Mouse (Mus musculus) brain, adult 10 weeks (tissue): Measurements from ENCODE around the gene Anks1. TPM values are rescaled to one million over a fixed set of nuclear protein-coding genes. Genes with fewer than 3 reads are reported as not detected.

Experiments used
- polyA plus RNA-seq: library from polyadenylated mRNA; stranded (reverse); fragments of 350-450 nt; fragmentation: Illumina TruSeq; extraction: RNeasy Lipid Tissue Mini Kit (QIAGEN cat#74804); gene quantifications from one replicate; pipeline ENCODE4 v1.2.3, GENCODE M21; 2015; ENCODE audit warnings: low read depth, low replicate concordance

The Anks1 gene
- 23.7 TPM for polyA plus RNA-seq

GRCm38 (mm10) chr17:27908888-27909621 lies at the start of gene Anks1:
Gene Anks1, plus strand, starts transcription at chr17:27909306.

GRCm38 (mm10) chr17:27909622-27910500 lies 755 bp downstream of the Anks1 start, which contains the start of gene Taf11:
Gene Taf11, minus strand, starts transcription at chr17:27909844.

GRCm38 (mm10) chr17:28080045-28080816 lies 171.1 kb downstream of the Anks1 start, which contains the start of gene Tcp11:
Gene Tcp11, minus strand, starts transcription at chr17:28080639.

Other genes starting within 250 kb of the Anks1 start
- gene Spdef, start 180.4 kb upstream of the Anks1 start, polyA plus RNA-seq, result 0.48 TPM
- 165 TPM for gene D17Wsu92e, start 88.7 kb upstream of the Anks1 start, polyA plus RNA-seq
- gene Snrpc, start 71.2 kb upstream of the Anks1 start, polyA plus RNA-seq, result 111 TPM
- 7.2 TPM for gene Uhrf1bp1, start 52.9 kb upstream of the Anks1 start, polyA plus RNA-seq
- gene Taf11, start 538 bp downstream of the Anks1 start, polyA plus RNA-seq, result 62.3 TPM
- 0.89 TPM for gene Tcp11, start 171.3 kb downstream of the Anks1 start, polyA plus RNA-seq
- gene Scube3, start 232.8 kb downstream of the Anks1 start, polyA plus RNA-seq, result 2.9 TPM